Mouse (Mus musculus) cerebellum, adult 2 months (tissue): ENCODE results near the gene Cldn4.

Experiments used
- CTCF ChIP-seq: fragments of 200-500 bp; IDR thresholded peaks from 2 replicates; pipeline ENCODE4 v1.5.1; 2011; ENCODE audit warnings: low read depth, mild to moderate bottlenecking, control low read depth, low read length, moderate library complexity, borderline replicate concordance; ENCODE audit not compliant: insufficient read depth
- POLR2A ChIP-seq: fragments of 200-500 bp; IDR thresholded peaks from 2 replicates; pipeline ENCODE4 v1.6.1; 2011; ENCODE audit warnings: low read length, control low read depth, borderline replicate concordance; ENCODE audit not compliant: insufficient read depth

DNA sequence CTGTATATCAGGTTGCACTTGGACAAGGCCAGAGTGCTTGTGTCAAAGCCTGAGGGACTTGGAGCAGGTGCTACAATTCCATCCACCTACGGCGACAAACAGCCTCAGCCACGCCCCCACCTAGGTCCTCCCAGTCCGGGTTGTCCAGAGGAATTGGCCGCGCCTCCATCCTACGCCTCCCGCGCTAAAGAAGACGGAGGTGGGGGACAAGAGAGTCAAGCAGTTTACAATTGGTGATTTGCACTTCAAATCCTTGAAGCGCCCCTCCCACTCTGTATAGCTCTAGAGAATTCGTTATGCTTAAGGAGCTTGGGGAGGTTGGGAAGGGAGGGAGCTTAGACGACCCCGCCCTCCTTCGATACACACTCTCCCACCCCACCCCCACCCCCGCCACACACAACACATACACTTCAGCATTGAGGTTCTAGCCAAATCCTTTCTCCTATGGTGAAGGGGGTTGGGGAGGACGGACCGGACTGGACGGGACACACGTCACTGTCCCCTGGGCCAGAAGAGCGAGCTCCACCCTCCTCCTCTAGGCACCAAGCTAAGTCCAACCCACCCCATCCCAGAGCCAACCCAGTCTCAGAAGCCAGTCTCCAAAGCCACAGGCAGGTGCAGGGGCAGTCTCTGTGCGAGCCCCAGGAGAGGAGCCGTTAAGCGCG is 39.0 kb upstream of the Cldn4 start, which contains the start of gene Cldn3:
- TF ChIP-seq POLR2A (no peak), CTCF (no peak)
